Mouse (Mus musculus) thymus, adult 2 months (tissue): ENCODE measurements around the gene Ldhal6b. TPM values are rescaled to one million over a fixed set of nuclear protein-coding genes. Genes with fewer than 3 reads are reported as not detected.

Source experiments
- DNase-seq: peaks from one replicate; pipeline ENCODE4 v3.0.0; 2021
- H3K27ac ChIP-seq: fragments of 200-500 bp; 2 replicates; pipeline ENCODE4 v1.5.1; 2012; ENCODE audit warnings: low read length, control low read depth; ENCODE audit not compliant: control insufficient read depth, insufficient read depth
- H3K27me3 ChIP-seq: fragments of 200-500 bp; 2 replicates; pipeline ENCODE4 v1.6.1; 2012; ENCODE audit warnings: mild to moderate bottlenecking, low read length, moderate library complexity, mixed read lengths; ENCODE audit not compliant: control insufficient read depth, insufficient read depth
- H3K36me3 ChIP-seq: fragments of 200-500 bp; 2 replicates; pipeline ENCODE4 v1.6.1; 2012; ENCODE audit warnings: mild to moderate bottlenecking, low read length, moderate library complexity; ENCODE audit not compliant: control insufficient read depth, insufficient read depth
- H3K4me1 ChIP-seq: fragments of 200-500 bp; replicated peaks from 2 replicates; pipeline ENCODE4 v1.6.1; 2012; ENCODE audit warnings: low read length; ENCODE audit not compliant: control insufficient read depth, insufficient read depth
- H3K4me3 ChIP-seq: fragments of 200-500 bp; 2 replicates; pipeline ENCODE4 v1.5.1; 2012; ENCODE audit warnings: mild to moderate bottlenecking, low read length, control low read depth, moderate library complexity; ENCODE audit not compliant: control insufficient read depth, insufficient read depth
- CTCF ChIP-seq: fragments of 200-500 bp; IDR thresholded peaks from 2 replicates; pipeline ENCODE4 v1.5.1; 2012; ENCODE audit warnings: mild to moderate bottlenecking, control low read depth, low read length, moderate library complexity, borderline replicate concordance; ENCODE audit not compliant: control insufficient read depth, poor library complexity, insufficient read depth; ENCODE audit errors: extremely low read depth
- POLR2A ChIP-seq: fragments of 200-500 bp; IDR thresholded peaks from 2 replicates; pipeline ENCODE4 v1.6.1; 2012; ENCODE audit warnings: mild to moderate bottlenecking, low read length, control low read depth, moderate library complexity; ENCODE audit not compliant: control insufficient read depth, poor library complexity, insufficient read depth; ENCODE audit errors: extremely low read depth
- WGBS: fragments of 180-500 bp; shearing (Covaris S2); methylation state at CpG from one replicate; pipeline ENCODE4 v1.1.7; 2018; 5-methylcytosine and 5-hydroxymethylcytosine counted together
- polyA plus RNA-seq: library from polyadenylated mRNA; depleted of rRNA; stranded (reverse); fragments of >200 nt; gene quantifications from 2 replicates; pipeline ENCODE4 v1.2.3, GENCODE M21; 2012

Gene Ldhal6b
- polyA plus RNA-seq, 1 experiment: 1.4 TPM

GRCm38 (mm10) chr17:5419771-5420518 lies 1.4 kb upstream of the Ldhal6b start:
- no peak for DNase-seq
- 93% methylated on average over 6 of the region's 6 CpGs for WGBS
- TF ChIP-seq CTCF: no peak
- TF ChIP-seq POLR2A: no peak
- Histone ChIP-seq H3K4me3 (no peak overlapping the region), H3K27ac (no peak overlapping the region), H3K36me3 (peaks cover 3% of the 10 kb centered on the region), H3K27me3 (no peaks in the 10 kb centered on the region), H3K4me1 (no peaks in the 10 kb centered on the region)

GRCm38 (mm10) chr17:5419056-5419455 lies 489 bp upstream of the Ldhal6b start:
- Histone ChIP-seq H3K4me1 (no peaks in the 10 kb centered on the region), H3K4me3 (no peak overlapping the region), H3K36me3 (peaks cover 3% of the 10 kb centered on the region), H3K27me3 (no peaks in the 10 kb centered on the region), H3K27ac (no peak overlapping the region)
- TF ChIP-seq CTCF (no peak), POLR2A (no peak)
- no peak for DNase-seq
- WGBS: 97% methylated on average over 9 of the region's 9 CpGs

- Histone ChIP-seq H3K4me3 (no peak overlapping the region), H3K4me1 (no peaks in the 10 kb centered on the region), H3K36me3 (peaks cover 3% of the 10 kb centered on the region), H3K27me3 (no peaks in the 10 kb centered on the region), H3K27ac (no peak overlapping the region)
- 98% methylated on average over 3 of the region's 3 CpGs for WGBS
- TF ChIP-seq CTCF: no peak
- no peak for TF ChIP-seq POLR2A
- DNase-seq: no peak
These were observed 2.0 kb downstream of the Ldhal6b start for GRCm38 (mm10) chr17:5416518-5416917.

- 95% methylated on average over 3 of the region's 3 CpGs for WGBS
These were observed 4.5 kb downstream of the Ldhal6b start for GRCm38 (mm10) chr17:5414041-5414440.

GRCm38 (mm10) chr17:5413350-5413749 lies 5.2 kb downstream of the Ldhal6b start:
- Histone ChIP-seq H3K27me3 (no peaks in the 10 kb centered on the region), H3K36me3 (peaks cover 7% of the 10 kb centered on the region; the same call in 1 of the 2 replicates), H3K4me1 (no peaks in the 10 kb centered on the region), H3K27ac (no peak overlapping the region), H3K4me3 (no peak overlapping the region)
- 97% methylated on average over 13 of the region's 13 CpGs for WGBS
- TF ChIP-seq POLR2A (no peak), CTCF (no peak)
- DNase-seq: no peak

More at GRCm38 (mm10) chr17:5414041-5414440, 4.5 kb downstream of the Ldhal6b start:
- H3K4me3 ChIP-seq: no peak overlapping the region
- H3K27ac ChIP-seq: no peak overlapping the region
- peaks cover 7% of the 10 kb centered on the region; the same call in 1 of the 2 replicates for H3K36me3 ChIP-seq
- TF ChIP-seq CTCF (no peak), POLR2A (no peak)
- no peak for DNase-seq
- H3K27me3 ChIP-seq: no peaks in the 10 kb centered on the region
- no peaks in the 10 kb centered on the region for H3K4me1 ChIP-seq

- 73% methylated on average over 7 of the region's 7 CpGs for WGBS
- peaks cover 7% of the 10 kb centered on the region; the same call in 1 of the 2 replicates for H3K36me3 ChIP-seq
- H3K27ac ChIP-seq: no peak overlapping the region
- H3K4me3 ChIP-seq: no peak overlapping the region
- H3K27me3 ChIP-seq: no peaks in the 10 kb centered on the region
- DNase-seq: no peak
- TF ChIP-seq CTCF: no peak
- TF ChIP-seq POLR2A: no peak
- no peaks in the 10 kb centered on the region for H3K4me1 ChIP-seq
These were observed 5.8 kb downstream of the Ldhal6b start for GRCm38 (mm10) chr17:5412740-5413139.
